Mouse (Mus musculus): ENCODE data around the gene Clns1a. TPM values are rescaled to one million over a fixed set of nuclear protein-coding genes. Genes with fewer than 3 reads are reported as not detected.

Gene Clns1a
- polyA plus RNA-seq (2021; fragmentation: Nextera tagmentation) = 153 and 156 TPM in 2 replicates
- long read RNA-seq, experiment 1, transcript Clns1a-201 (7 exons, 1,504 nt) = major isoform, 261 of 286 reads
- long read RNA-seq, experiment 1, partial matches to known transcripts = 15 of 286 reads
- long read RNA-seq, experiment 1, other reads (novel, unspliced or antisense) = 8 of 286 reads
- long read RNA-seq, experiment 2, transcript Clns1a-201 (7 exons, 1,504 nt) = major isoform, 492 of 505 reads
- long read RNA-seq, experiment 2, partial matches to known transcripts = 1 of 505 reads
- long read RNA-seq, experiment 2, other reads (novel, unspliced or antisense) = 12 of 505 reads

DNA sequence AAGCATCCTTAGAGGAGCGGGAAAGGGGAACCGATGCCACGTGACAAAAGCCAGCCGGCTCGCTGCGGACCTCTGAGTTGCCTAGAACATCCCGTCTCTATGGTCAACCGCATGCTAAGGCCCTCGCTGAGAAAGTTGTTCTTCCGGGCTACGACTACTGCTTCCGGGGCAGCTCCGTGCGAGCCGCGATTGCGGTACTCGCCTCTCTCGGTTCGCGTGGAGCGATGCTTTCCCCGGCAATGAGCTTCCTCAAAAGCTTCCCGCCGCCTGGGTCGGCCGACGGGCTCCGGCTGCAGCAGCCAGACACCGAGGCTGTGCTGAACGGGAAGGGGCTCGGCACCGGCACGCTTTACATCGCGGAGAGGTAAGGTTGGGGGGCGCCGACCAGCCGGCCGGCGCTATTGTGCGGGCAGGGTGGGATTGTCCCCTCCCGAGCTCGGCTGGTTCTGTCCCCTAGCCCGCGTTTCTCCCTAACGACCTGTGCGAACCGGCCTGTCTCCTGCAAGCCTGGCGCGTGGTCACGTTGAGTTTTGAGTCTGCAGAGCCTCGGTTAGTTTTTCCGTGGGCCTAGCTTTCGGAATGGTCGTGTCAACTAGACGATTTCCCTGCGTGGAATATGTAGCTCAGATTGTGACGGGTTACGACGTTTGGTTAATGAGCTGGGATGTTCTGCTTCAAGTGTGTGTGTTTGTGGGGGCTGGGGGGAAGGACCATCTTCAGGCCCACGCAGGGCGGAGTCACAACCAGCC, at the start of gene Clns1a:
Clns1a (plus strand) TSS at position 129 of the 749 bp plus-strand sequence.

GRCm38 (mm10) chr7:97737638-97738456, 41.4 kb downstream of the Clns1a start, which contains the start of gene Aqp11:
Aqp11 (minus strand) TSS chr7:97738289.

Other genes with a start within 250 kb of the Clns1a start
- gene Kctd14, start 245.3 kb upstream of the Clns1a start, polyA plus RNA-seq (2021; fragmentation: Nextera tagmentation) = 5.1 and 6.5 TPM in 2 replicates
- gene Ints4, start 215.7 kb upstream of the Clns1a start, polyA plus RNA-seq (2021; fragmentation: Nextera tagmentation) = 20.9 and 23.3 TPM in 2 replicates
- gene Aamdc, start 117.1 kb upstream of the Clns1a start, polyA plus RNA-seq (2021; fragmentation: Nextera tagmentation) = 133 and 153 TPM in 2 replicates
- gene Rsf1, start 116.7 kb upstream of the Clns1a start, polyA plus RNA-seq (2021; fragmentation: Nextera tagmentation) = 9.1 and 13.2 TPM in 2 replicates
- gene Aqp11, start 41.7 kb downstream of the Clns1a start, polyA plus RNA-seq (2021; fragmentation: Nextera tagmentation) = 46.1 and 52.6 TPM in 2 replicates
- gene Pak1, start 91.9 kb downstream of the Clns1a start, polyA plus RNA-seq (2021; fragmentation: Nextera tagmentation) = 155 and 165 TPM in 2 replicates
- gene Gdpd4, start 223.3 kb downstream of the Clns1a start, polyA plus RNA-seq (2021; fragmentation: Nextera tagmentation) = 0.04 TPM in 1 of 2 replicates, not detected in the other

All from layer of hippocampus, adult 6 months (tissue).